Mouse (Mus musculus): Measurements from ENCODE around the gene Olfr1489. TPM values are rescaled to one million over a fixed set of nuclear protein-coding genes. Genes with fewer than 3 reads are reported as not detected.
"Not testable (repeated sequence)": the region's sequence is repeated elsewhere in the genome, so short reads cannot be mapped to it uniquely, and the experiment has no call there.

Gene Olfr1489
- not detected in 2 replicates for polyA plus RNA-seq (2012; rRNA removed)

DNA sequence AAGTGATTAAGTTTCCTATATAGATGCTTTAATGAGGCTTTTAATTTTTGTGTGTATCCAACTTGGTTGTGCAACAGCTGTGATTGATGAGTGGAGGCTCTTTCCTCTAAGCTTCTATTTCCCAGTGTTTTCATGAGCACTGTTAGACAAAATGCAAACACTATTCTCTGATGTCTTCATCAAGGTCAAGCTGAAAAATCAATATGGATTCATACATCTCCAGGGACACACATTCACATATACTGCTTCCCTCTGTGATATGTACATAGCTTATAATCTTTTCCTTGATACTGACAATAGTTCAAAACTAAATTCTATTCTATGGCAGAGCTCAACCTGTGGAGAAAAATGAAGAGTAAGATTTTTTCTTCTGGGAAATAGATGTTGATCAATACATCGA lies at the start of gene Olfr1489:
Gene Olfr1489, plus strand, starts transcription at position 301 of the 400 bp plus-strand sequence.
- no peaks in the 10 kb centered on the region for H3K4me1 ChIP-seq (ENCODE audit: control insufficient read depth, insufficient read depth, low read length)
- TF ChIP-seq POLR2A (IDR thresholded peaks at IDR 0.05; ENCODE audit: low read depth, low read length) (no peak), CTCF (conservative IDR thresholded peaks at IDR 0.05; ENCODE audit: insufficient read depth, insufficient read length, low read depth, low read length) (no peak)
- H3K27ac ChIP-seq (ENCODE audit: insufficient read depth, low read depth, low read length) = no peak within 1 kb of the TSS
- H3K36me3 ChIP-seq (ENCODE audit: control insufficient read depth, insufficient read depth, low read length) = no peaks in the 10 kb centered on the region
- whole genome bisulfite sequencing = 75% methylated on average over 1 of the region's 1 CpGs
- no peaks in the 10 kb centered on the region for H3K27me3 ChIP-seq (replicated peaks; ENCODE audit: control insufficient read depth, insufficient read depth, low read length)
- DNase-seq = no peak
- no peak within 1 kb of the TSS for H3K4me3 ChIP-seq (ENCODE audit: insufficient read depth, low read depth, low read length)

GRCm38 (mm10) chr19:13583211-13583610 lies 48.2 kb upstream of the Olfr1489 start, which contains the start of gene Olfr1484:
Gene Olfr1484, plus strand, starts transcription at chr19:13583511.
- WGBS = 94% methylated on average over 1 of the region's 1 CpGs
- no peak for DNase-seq
- Histone ChIP-seq H3K4me3 (ENCODE audit: insufficient read depth, low read depth, low read length) (no peak within 1 kb of the TSS), H3K27ac (ENCODE audit: insufficient read depth, low read depth, low read length) (no peak within 1 kb of the TSS), H3K36me3 (ENCODE audit: control insufficient read depth, insufficient read depth, low read length) (no peaks in the 10 kb centered on the region), H3K4me1 (ENCODE audit: control insufficient read depth, insufficient read depth, low read length) (no peaks in the 10 kb centered on the region), H3K27me3 (replicated peaks; ENCODE audit: control insufficient read depth, insufficient read depth, low read length) (no peaks in the 10 kb centered on the region)
- TF ChIP-seq POLR2A (IDR thresholded peaks at IDR 0.05; ENCODE audit: low read depth, low read length) (no peak), CTCF (conservative IDR thresholded peaks at IDR 0.05; ENCODE audit: insufficient read depth, insufficient read length, low read depth, low read length) (no peak)

- WGBS = 88% methylated on average over 2 of the region's 2 CpGs
These were observed 14.3 kb upstream of the Olfr1489 start, which contains the start of gene Olfr1487 for GRCm38 (mm10) chr19:13617075-13617474. Gene Olfr1487, plus strand, starts transcription at chr19:13617375.

DNA sequence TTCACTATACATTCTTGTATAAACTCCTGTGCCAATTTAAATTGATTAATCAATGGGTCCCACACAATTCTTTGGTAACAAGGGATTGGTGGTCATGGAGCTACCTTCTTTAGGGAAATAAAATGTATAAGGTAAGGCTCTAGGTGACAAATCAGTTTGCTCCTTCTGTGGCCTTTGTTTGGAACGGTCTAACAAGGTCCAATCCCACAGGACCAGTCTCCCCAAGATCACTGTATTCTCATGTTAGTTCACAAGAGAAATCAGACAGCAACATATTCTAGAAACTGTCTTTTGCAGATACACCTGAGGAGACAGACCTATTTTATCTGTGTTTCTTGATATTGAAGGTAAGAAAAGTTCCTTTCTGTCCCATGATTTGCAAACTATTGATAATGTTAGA lies 19.4 kb downstream of the Olfr1489 start, which contains the start of gene Olfr1490:
Gene Olfr1490, plus strand, starts transcription at position 301 of the 400 bp plus-strand sequence.
- WGBS = 58% methylated on average over 1 of the region's 1 CpGs
- TF ChIP-seq POLR2A (IDR thresholded peaks at IDR 0.05; ENCODE audit: low read depth, low read length) (no peak), CTCF (conservative IDR thresholded peaks at IDR 0.05; ENCODE audit: insufficient read depth, insufficient read length, low read depth, low read length) (no peak)
- no peaks in the 10 kb centered on the region for H3K4me1 ChIP-seq (ENCODE audit: control insufficient read depth, insufficient read depth, low read length)
- H3K4me3 ChIP-seq (ENCODE audit: insufficient read depth, low read depth, low read length) = no peak within 1 kb of the TSS
- H3K27me3 ChIP-seq (replicated peaks; ENCODE audit: control insufficient read depth, insufficient read depth, low read length) = no peaks in the 10 kb centered on the region
- H3K27ac ChIP-seq (ENCODE audit: insufficient read depth, low read depth, low read length) = no peak within 1 kb of the TSS
- H3K36me3 ChIP-seq (ENCODE audit: control insufficient read depth, insufficient read depth, low read length) = no peaks in the 10 kb centered on the region
- no peak for DNase-seq

More at GRCm38 (mm10) chr19:13617075-13617474, 14.3 kb upstream of the Olfr1489 start, which contains the start of gene Olfr1487:
- not testable (repeated sequence) for H3K27ac ChIP-seq (ENCODE audit: insufficient read depth, low read depth, low read length); H3K4me1 ChIP-seq (ENCODE audit: control insufficient read depth, insufficient read depth, low read length); H3K4me3 ChIP-seq (ENCODE audit: insufficient read depth, low read depth, low read length); H3K36me3 ChIP-seq (ENCODE audit: control insufficient read depth, insufficient read depth, low read length); DNase-seq; H3K27me3 ChIP-seq (replicated peaks; ENCODE audit: control insufficient read depth, insufficient read depth, low read length)

Other genes starting within 250 kb of the Olfr1489 start
- gene Olfr1469, start 223.8 kb upstream of the Olfr1489 start, polyA plus RNA-seq (2012; rRNA removed) = not detected in 2 replicates
- not detected in 2 replicates for gene Olfr1471, start 188.2 kb upstream of the Olfr1489 start, polyA plus RNA-seq (2012; rRNA removed)
- gene Olfr1472, start 175.5 kb upstream of the Olfr1489 start, polyA plus RNA-seq (2012; rRNA removed) = not detected in 2 replicates
- gene Olfr1474, start 162.1 kb upstream of the Olfr1489 start, polyA plus RNA-seq (2012; rRNA removed) = not detected in 2 replicates
- not detected in 2 replicates for gene Olfr1475, start 151.4 kb upstream of the Olfr1489 start, polyA plus RNA-seq (2012; rRNA removed)
- gene Olfr1477, start 131.1 kb upstream of the Olfr1489 start, polyA plus RNA-seq (2012; rRNA removed) = not detected in 2 replicates
- not detected in 2 replicates for gene Olfr1480, start 103.7 kb upstream of the Olfr1489 start, polyA plus RNA-seq (2012; rRNA removed)
- gene Olfr1484, start 48.1 kb upstream of the Olfr1489 start, polyA plus RNA-seq (2012; rRNA removed) = not detected in 2 replicates
- gene Olfr1487, start 14.2 kb upstream of the Olfr1489 start, polyA plus RNA-seq (2012; rRNA removed) = not detected in 2 replicates
- gene Olfr1490, start 19.5 kb downstream of the Olfr1489 start, polyA plus RNA-seq (2012; rRNA removed) = not detected in 2 replicates
- gene Olfr1491, start 65.6 kb downstream of the Olfr1489 start, polyA plus RNA-seq (2012; rRNA removed) = not detected in 2 replicates
- gene Olfr1493-ps1, start 91.7 kb downstream of the Olfr1489 start, polyA plus RNA-seq (2012; rRNA removed) = not detected in 2 replicates
- not detected in 2 replicates for gene Olfr1494, start 108.1 kb downstream of the Olfr1489 start, polyA plus RNA-seq (2012; rRNA removed)
- not detected in 2 replicates for gene Olfr1495, start 133.0 kb downstream of the Olfr1489 start, polyA plus RNA-seq (2012; rRNA removed)
- gene Olfr1496, start 146.3 kb downstream of the Olfr1489 start, polyA plus RNA-seq (2012; rRNA removed) = not detected in 2 replicates
- gene Olfr1497, start 166.6 kb downstream of the Olfr1489 start, polyA plus RNA-seq (2012; rRNA removed) = not detected in 2 replicates
- gene Olfr1499, start 187.8 kb downstream of the Olfr1489 start, polyA plus RNA-seq (2012; rRNA removed) = not detected in 2 replicates
- not detected in 2 replicates for gene Olfr1500, start 198.9 kb downstream of the Olfr1489 start, polyA plus RNA-seq (2012; rRNA removed)
- gene Olfr1501, start 219.1 kb downstream of the Olfr1489 start, polyA plus RNA-seq (2012; rRNA removed) = not detected in 2 replicates
- gene Olfr1502, start 230.2 kb downstream of the Olfr1489 start, polyA plus RNA-seq (2012; rRNA removed) = not detected in 2 replicates